Mouse (Mus musculus) liver, embryonic 16.5 days (tissue): ENCODE measurements around the gene Tff1. TPM values are rescaled to one million over a fixed set of nuclear protein-coding genes. Genes with fewer than 3 reads are reported as not detected.

Experiments
- ATAC-seq: fragments of 200-750 bp; cut with Nextera tagmentation; 2 replicates; pipeline ENCODE4 v1.8.0; 2017; ENCODE audit warnings: low read depth, mild to moderate bottlenecking, moderate number of reproducible peaks, moderate library complexity
- H3K27ac ChIP-seq: fragments of 300-500 bp; sonication (generic); 2 replicates; pipeline ENCODE4 v1.5.1; 2014; ENCODE audit warnings: mild to moderate bottlenecking, low read length
- H3K27me3 ChIP-seq: fragments of 300-500 bp; sonication (generic); 2 replicates; pipeline ENCODE4 v1.6.1; 2014; ENCODE audit warnings: low read depth, low read length, mixed read lengths; ENCODE audit not compliant: control insufficient read depth, insufficient read depth
- H3K36me3 ChIP-seq: fragments of 300-500 bp; sonication (generic); 2 replicates; pipeline ENCODE4 v1.6.1; 2014; ENCODE audit warnings: mild to moderate bottlenecking; ENCODE audit not compliant: control insufficient read depth, insufficient read depth
- H3K4me1 ChIP-seq: fragments of 300-500 bp; sonication (generic); 2 replicates; pipeline ENCODE4 v1.6.1; 2014; ENCODE audit warnings: low read depth, low read length, mixed read lengths; ENCODE audit not compliant: control insufficient read depth
- H3K4me2 ChIP-seq: fragments of 300-500 bp; sonication (generic); 2 replicates; pipeline ENCODE4 v1.6.1; 2014; ENCODE audit warnings: low read depth, low read length, mixed read lengths
- H3K4me3 ChIP-seq: fragments of 300-500 bp; sonication (generic); 2 replicates; pipeline ENCODE4 v1.5.1; 2014; ENCODE audit warnings: low read depth, mild to moderate bottlenecking, low read length
- H3K9ac ChIP-seq: fragments of 300-500 bp; sonication (generic); 2 replicates; pipeline ENCODE4 v1.6.1; 2014; ENCODE audit warnings: low read depth, low read length
- H3K9me3 ChIP-seq: fragments of 300-500 bp; sonication (generic); replicated peaks from 2 replicates; pipeline ENCODE4 v1.6.1; 2016; ENCODE audit warnings: low read length; ENCODE audit not compliant: control insufficient read depth
- WGBS: fragments of 180-500 bp; shearing (Covaris S2); extraction: QIAGEN DNeasy Blood & Tissue Kit; methylation state at CpG from one replicate; pipeline ENCODE4 v1.1.7; 2014; ENCODE audit not compliant: insufficient replicate concordance; 5-methylcytosine and 5-hydroxymethylcytosine counted together
- polyA plus RNA-seq: library from polyadenylated mRNA; unstranded; fragments of >200 nt; fragmentation: Nextera tagmentation; extraction: Ambion mirVana; gene quantifications from 2 replicates; pipeline ENCODE4 v1.2.1, GENCODE M21; 2015

The Tff1 gene
- polyA plus RNA-seq, 1 experiment from 2014 or later, result 0.50 TPM

DNA sequence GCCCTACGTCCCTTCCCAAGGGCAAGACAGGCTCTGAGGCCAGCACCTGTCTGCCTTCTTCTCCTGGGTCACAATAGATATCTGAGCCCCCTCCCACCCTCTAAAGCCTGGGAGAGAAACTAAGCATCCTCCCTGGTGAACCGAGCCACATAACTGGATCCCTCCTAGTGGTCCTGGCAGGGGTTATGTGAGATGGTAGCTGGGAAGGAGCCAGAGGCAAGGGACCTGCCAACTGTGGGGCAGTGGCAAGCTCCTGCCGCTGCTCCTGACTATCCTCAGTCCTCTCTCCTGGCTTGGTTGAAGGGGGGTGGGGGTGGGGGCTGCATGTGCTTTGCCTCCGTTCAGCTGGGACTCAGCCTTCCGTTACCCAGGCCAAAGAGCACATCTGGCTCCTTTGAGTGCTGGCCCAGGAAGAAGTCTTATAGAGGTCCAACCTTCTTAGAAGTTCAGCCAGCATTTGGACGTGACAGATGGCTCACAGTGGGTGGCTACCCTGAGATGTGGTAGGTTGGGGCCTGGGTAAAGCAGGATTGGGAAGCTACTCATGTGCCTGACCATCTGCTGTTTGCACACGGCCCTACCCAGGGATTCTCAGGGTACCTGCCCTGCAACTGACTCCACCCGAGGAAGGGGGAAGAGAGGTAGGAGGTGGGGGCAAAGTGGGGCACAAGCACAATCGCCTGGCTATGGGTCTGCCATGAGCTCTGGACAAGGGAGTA lies 39.4 kb downstream of the Tff1 start:
- Histone ChIP-seq H3K4me1 (peaks cover 7% of the 10 kb centered on the region), H3K27me3 (peaks cover 2% of the 10 kb centered on the region), H3K9me3 (no peaks in the 10 kb centered on the region), H3K4me3 (no peak overlapping the region), H3K27ac (no peak overlapping the region), H3K9ac (no peak overlapping the region), H3K4me2 (no peak overlapping the region), H3K36me3 (no peaks in the 10 kb centered on the region)
- WGBS, result 49% methylated on average over 9 of the region's 9 CpGs
- ATAC-seq, result no peak

DNA sequence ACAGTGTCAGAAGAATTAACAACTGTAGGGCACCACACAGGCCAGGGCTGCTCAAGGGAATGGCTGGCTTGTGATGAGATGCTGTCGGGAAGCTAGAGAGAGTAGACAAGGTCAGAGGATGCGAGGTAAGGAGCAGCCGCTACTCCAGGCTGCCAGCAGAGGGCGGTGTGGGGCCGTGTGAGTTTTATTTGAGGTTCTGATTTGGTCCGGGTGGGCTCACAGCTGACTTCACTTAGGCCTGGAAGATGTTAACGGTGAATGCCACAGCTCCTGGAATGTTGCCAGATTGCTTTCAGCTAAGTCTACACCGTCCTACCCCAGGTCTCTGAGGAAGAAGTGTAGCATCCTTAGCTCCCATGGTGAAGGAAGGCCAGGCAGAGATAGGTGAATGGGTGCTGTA lies 43.1 kb downstream of the Tff1 start:
- Histone ChIP-seq H3K4me3 (no peak overlapping the region), H3K27ac (no peak overlapping the region), H3K27me3 (peaks cover 6% of the 10 kb centered on the region; the same call in 1 of the 2 replicates), H3K9me3 (no peaks in the 10 kb centered on the region), H3K4me1 (peaks cover 7% of the 10 kb centered on the region), H3K4me2 (no peak overlapping the region), H3K9ac (no peak overlapping the region), H3K36me3 (no peaks in the 10 kb centered on the region)
- WGBS, result 9% methylated on average over 8 of the region's 8 CpGs
- ATAC-seq, result no peak

DNA sequence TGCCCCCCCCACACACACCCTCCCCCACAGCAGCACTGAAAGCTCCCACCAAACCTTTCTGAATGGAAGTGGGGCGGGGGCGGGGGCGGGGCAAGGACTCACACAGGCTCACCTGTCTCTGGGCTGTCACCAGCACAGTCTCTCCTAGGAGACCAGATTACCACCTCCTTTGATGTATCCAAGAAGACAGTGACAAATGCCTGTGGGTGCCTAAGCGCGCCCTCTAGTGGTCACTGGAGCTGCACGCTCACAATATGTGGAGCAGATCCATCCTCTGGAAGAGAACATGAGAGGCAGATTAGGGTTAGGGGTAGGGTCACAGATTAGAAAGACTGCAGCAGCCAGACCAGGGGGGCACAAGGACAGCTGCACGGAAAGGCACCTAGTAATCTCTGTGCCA lies 45.6 kb downstream of the Tff1 start:
- no peak for ATAC-seq

DNA sequence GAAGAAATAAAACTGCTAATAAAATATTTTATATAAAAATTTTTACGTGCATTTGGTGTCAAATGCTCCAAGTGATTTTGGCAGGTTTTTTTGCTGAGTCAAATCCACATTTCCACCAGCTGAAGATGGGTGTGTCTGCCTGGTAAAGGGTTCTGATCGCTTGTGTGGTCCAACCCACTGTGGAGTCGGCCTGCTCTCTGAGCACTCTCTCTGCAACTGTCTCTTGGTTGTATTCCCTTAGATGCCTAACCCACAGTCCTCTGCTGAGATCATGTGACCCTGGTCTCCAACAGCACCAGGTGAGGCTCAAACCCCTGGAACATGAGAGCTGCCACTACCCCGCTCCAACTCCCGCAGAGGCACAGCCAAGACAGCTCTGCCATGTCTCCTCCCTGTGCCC lies 47.1 kb downstream of the Tff1 start:
- ATAC-seq, result no peak
- H3K4me3 ChIP-seq, result no peak overlapping the region
- peaks cover 6% of the 10 kb centered on the region; the same call in 1 of the 2 replicates for H3K27me3 ChIP-seq
- WGBS, result 73% methylated on average over 5 of the region's 5 CpGs
- H3K9me3 ChIP-seq, result no peaks in the 10 kb centered on the region
- peaks cover 7% of the 10 kb centered on the region for H3K4me1 ChIP-seq
- H3K36me3 ChIP-seq, result no peaks in the 10 kb centered on the region
- H3K4me2 ChIP-seq, result no peak overlapping the region
- no peak overlapping the region for H3K9ac ChIP-seq
- no peak overlapping the region for H3K27ac ChIP-seq

More for the DNA sequence above, 45.6 kb downstream of the Tff1 start:
- H3K27ac ChIP-seq, result no peak overlapping the region
- no peaks in the 10 kb centered on the region for H3K9me3 ChIP-seq
- no peaks in the 10 kb centered on the region for H3K36me3 ChIP-seq
- no peak overlapping the region for H3K4me2 ChIP-seq
- H3K9ac ChIP-seq, result no peak overlapping the region
- peaks cover 7% of the 10 kb centered on the region for H3K4me1 ChIP-seq
- H3K27me3 ChIP-seq, result peaks cover 6% of the 10 kb centered on the region; the same call in 1 of the 2 replicates
- no peak overlapping the region for H3K4me3 ChIP-seq
- WGBS, result 3% methylated on average over 7 of the region's 7 CpGs

DNA sequence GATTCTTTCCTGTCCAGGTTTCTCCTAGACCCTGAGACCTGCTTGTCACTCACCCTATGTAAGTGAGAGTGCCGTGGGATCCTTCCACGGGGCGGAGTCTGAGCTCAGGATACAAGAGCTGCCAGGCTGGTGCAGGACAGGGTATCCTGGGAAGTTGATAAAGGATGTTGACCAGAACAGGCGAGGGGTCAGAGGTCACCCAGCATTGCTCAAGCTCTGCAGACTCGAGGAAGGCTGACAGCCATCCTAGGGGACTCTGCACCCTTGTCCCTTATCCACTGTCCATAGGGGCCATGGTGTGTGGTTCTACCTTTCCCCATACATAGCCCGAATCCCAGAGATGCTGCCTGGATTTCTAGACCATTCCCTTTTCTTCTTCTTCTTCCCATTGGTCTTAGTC lies 49.0 kb downstream of the Tff1 start:
- H3K4me2 ChIP-seq, result no peak overlapping the region
- peaks cover under 1% of the 10 kb centered on the region for H3K4me1 ChIP-seq
- H3K27ac ChIP-seq, result no peak overlapping the region
- no peak overlapping the region for H3K9ac ChIP-seq
- H3K4me3 ChIP-seq, result no peak overlapping the region
- 0 out of 2 replicates have a peak, but pooled peaks cover 3% of the 10 kb centered on the region for H3K27me3 ChIP-seq
- H3K36me3 ChIP-seq, result no peaks in the 10 kb centered on the region
- peak; percentile 53 for ATAC-seq
- no peaks in the 10 kb centered on the region for H3K9me3 ChIP-seq
- WGBS, result 55% methylated on average over 6 of the region's 6 CpGs

DNA sequence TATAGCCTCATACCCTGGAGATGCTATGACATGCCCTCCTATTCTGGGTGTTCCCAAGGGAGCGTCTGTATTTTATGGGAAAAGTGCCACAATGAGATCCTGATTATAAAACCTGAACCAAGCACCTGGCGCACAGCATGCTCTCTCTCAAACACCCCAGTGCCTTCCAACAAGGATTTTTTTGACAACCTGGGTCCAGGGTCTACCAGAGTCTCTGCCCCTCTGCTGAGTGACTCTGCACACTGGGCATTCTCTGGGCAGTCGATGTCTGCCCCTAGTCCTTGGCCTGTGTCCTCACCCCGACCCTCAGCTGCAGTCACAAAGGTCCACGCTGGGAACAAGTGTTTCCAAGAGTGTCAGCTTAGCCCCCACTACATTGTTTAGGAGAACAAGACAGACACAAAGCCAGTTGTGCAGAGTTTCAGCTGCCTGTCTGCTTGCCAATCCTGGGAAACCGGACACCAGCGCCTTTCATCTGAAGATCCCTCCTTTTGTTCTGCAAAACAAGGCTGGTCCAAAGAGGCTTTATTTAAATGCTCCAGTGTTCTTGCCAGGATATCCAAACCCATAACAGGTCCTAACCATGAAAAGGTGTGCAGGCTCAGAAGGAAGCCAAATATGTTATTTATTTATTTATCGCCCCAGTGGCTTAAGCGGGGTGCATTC lies 51.8 kb downstream of the Tff1 start:
- H3K4me3 ChIP-seq, result no peak overlapping the region
- no peaks in the 10 kb centered on the region for H3K4me1 ChIP-seq
- H3K4me2 ChIP-seq, result no peak overlapping the region
- H3K9ac ChIP-seq, result no peak overlapping the region
- WGBS, result 68% methylated on average over 9 of the region's 9 CpGs
- H3K36me3 ChIP-seq, result no peaks in the 10 kb centered on the region
- no peak for ATAC-seq
- H3K27me3 ChIP-seq, result no peaks in the 10 kb centered on the region
- no peaks in the 10 kb centered on the region for H3K9me3 ChIP-seq
- H3K27ac ChIP-seq, result no peak overlapping the region

Other genes starting within 250 kb of the Tff1 start
- gene Umodl1, start 210.6 kb downstream of the Tff1 start, polyA plus RNA-seq, result 0.05 TPM in 1 of 2 replicates, not detected in the other
- 10.4 and 10.8 TPM in 2 replicates for gene Abcg1, start 107.6 kb downstream of the Tff1 start, polyA plus RNA-seq
- 144 and 179 TPM in 2 replicates for gene Tff3, start 35.6 kb downstream of the Tff1 start, polyA plus RNA-seq
- gene Tff2, start 21.0 kb downstream of the Tff1 start, polyA plus RNA-seq, result 0.37 TPM in 1 of 2 replicates, not detected in the other
- gene Tmprss3, start 33.7 kb upstream of the Tff1 start, polyA plus RNA-seq, result 0.47 and 0.51 TPM in 2 replicates
- 6.3 and 8.2 TPM in 2 replicates for gene Ubash3a, start 42.6 kb upstream of the Tff1 start, polyA plus RNA-seq
- gene Rsph1, start 112.1 kb upstream of the Tff1 start, polyA plus RNA-seq, result 0.19 and 0.20 TPM in 2 replicates
- 2.4 and 2.5 TPM in 2 replicates for gene Slc37a1, start 121.5 kb upstream of the Tff1 start, polyA plus RNA-seq
- gene Pde9a, start 220.9 kb upstream of the Tff1 start, polyA plus RNA-seq, result 3.0 and 4.0 TPM in 2 replicates